Mouse (Mus musculus): Measurements from ENCODE around the gene Fsd1l.

DNA sequence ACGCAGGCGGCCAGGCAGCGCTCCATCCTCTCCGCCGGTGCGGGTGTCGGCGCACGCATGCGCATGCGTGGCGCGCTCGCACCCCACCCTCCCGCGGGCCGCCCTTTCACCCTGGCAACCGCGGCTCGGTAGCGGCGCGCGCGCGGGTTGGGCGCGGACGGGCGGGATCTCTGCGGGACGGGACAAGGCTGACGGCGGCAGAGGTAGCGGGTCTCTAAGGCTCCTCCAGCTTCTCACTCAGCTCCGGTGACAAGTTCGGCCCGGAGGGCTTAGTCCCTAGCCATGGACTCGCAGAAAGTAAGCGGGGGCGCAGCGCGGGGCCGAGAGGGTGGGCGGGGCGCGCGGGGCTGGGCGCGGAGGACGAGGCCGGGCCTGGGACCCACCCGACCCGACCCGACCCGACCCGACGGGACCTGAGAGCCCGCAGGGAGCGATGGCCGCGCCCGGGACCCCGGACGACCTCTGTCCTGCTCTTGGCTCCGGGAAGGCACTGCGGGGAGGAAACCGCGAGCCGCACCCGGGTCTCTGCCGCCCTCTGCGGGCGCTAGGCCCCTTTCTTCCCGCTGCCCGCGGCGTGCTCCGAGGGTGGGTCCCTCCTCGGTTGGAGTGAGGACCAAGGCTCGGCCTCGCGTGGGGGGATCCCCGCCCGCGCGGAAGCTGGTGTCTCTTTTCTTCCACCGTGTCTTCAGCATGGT lies at the start of gene Fsd1l:
- no peak for TF ChIP-seq CTCF (IDR thresholded peaks at IDR 0.05; ENCODE audit: extremely low read depth, insufficient read depth, insufficient read length, insufficient replicate concordance)
- TF ChIP-seq POLR2A (IDR thresholded peaks at IDR 0.05; ENCODE audit: low read depth, low read length): no peak
